Comparison of ENCODE assay signal across 15 mouse cellular contexts in genomic region chr3:142125556-142125955, GRCm38 (mm10). TPM values are rescaled to one million over a fixed set of nuclear protein-coding genes. Genes with fewer than 3 reads are reported as not detected.
DNase-seq lines count a peak whose midpoint lies in the region; ATAC-seq and TF ChIP-seq lines count a peak whose summit lies in the region.
"Had no signal": no experiment of that assay in that cellular context is flagged by ENCODE, and none has a peak within 500 bp of the region (broad histone marks: within the 10 kb centered on the region; RNA-seq: fewer than 3 reads in every experiment).

No protein-coding gene starts in this region.

- no peaks in the 10 kb centered on the region for H3K27me3 ChIP-seq in intestine, embryonic 15.5 days (replicated peaks)
- no peaks in the 10 kb centered on the region for H3K27me3 ChIP-seq in intestine, postnatal 0 days (replicated peaks; ENCODE audit: control insufficient read depth, insufficient read depth, low read length)
- H3K27me3 ChIP-seq in heart, embryonic 10.5 days (ENCODE audit: insufficient read depth, poor library complexity, severe bottlenecking), result peaks cover 27% of the 10 kb centered on the region
- H3K27me3 ChIP-seq in intestine, embryonic 16.5 days (replicated peaks; ENCODE audit: control insufficient read depth, insufficient read depth, low read length), result no peaks in the 10 kb centered on the region
- H3K27me3 ChIP-seq: CH12.LX; hindbrain, embryonic 12.5 days; liver, embryonic 13.5 days had no signal

- peak; percentile 88 for DNase-seq in heart, embryonic 10.5 days (ENCODE audit: low spot score)
- DNase-seq in lung, postnatal 4 days, result peak; percentile 42 to 46
- DNase-seq in layer of hippocampus, postnatal 14 days (ENCODE audit: low spot score in 2 of 2), result no peak
- no peak for DNase-seq in frontal cortex, adult 2 months (ENCODE audit: extremely low spot score in 1 of 2, low spot score in 1 of 2)
- DNase-seq: adrenal gland, postnatal 25 days; liver, embryonic 13.5 days; thymus, adult 18-20 months had no signal

- WGBS in intestine, embryonic 15.5 days, result 43% methylated on average over 2 of the region's 2 CpGs
- WGBS in intestine, postnatal 0 days, result 57% methylated on average over 2 of the region's 2 CpGs
- WGBS in heart, embryonic 10.5 days, result 25% methylated on average over 2 of the region's 2 CpGs
- 59% methylated on average over 2 of the region's 2 CpGs for WGBS in intestine, embryonic 16.5 days

- no peaks in the 10 kb centered on the region for H3K9me3 ChIP-seq in intestine, embryonic 15.5 days
- no peaks in the 10 kb centered on the region for H3K9me3 ChIP-seq in intestine, postnatal 0 days (ENCODE audit: control insufficient read depth)
- no peaks in the 10 kb centered on the region for H3K9me3 ChIP-seq in heart, embryonic 10.5 days
- H3K9me3 ChIP-seq in intestine, embryonic 16.5 days (ENCODE audit: control insufficient read depth, low read length), result no peaks in the 10 kb centered on the region
- H3K9me3 ChIP-seq: hindbrain, embryonic 12.5 days; liver, embryonic 13.5 days had no signal

- H3K27ac ChIP-seq in intestine, embryonic 15.5 days, result no peak overlapping the region
- no peak overlapping the region for H3K27ac ChIP-seq in intestine, postnatal 0 days (ENCODE audit: low read depth, low read length)
- H3K27ac ChIP-seq in heart, embryonic 10.5 days, result no peak overlapping the region
- no peak overlapping the region for H3K27ac ChIP-seq in intestine, embryonic 16.5 days (ENCODE audit: low read length)
- H3K27ac ChIP-seq: hindbrain, embryonic 12.5 days; kidney, postnatal 0 days; liver, embryonic 13.5 days had no signal

- H3K9ac ChIP-seq in intestine, embryonic 15.5 days, result no peak overlapping the region
- no peak overlapping the region for H3K9ac ChIP-seq in intestine, postnatal 0 days (ENCODE audit: low read depth, low read length)
- no peak overlapping the region for H3K9ac ChIP-seq in intestine, embryonic 16.5 days (ENCODE audit: low read depth, low read length)
- H3K9ac ChIP-seq: hindbrain, embryonic 12.5 days; liver, embryonic 13.5 days had no signal

- H3K36me3 ChIP-seq in intestine, embryonic 15.5 days, result no peaks in the 10 kb centered on the region
- no peaks in the 10 kb centered on the region for H3K36me3 ChIP-seq in intestine, postnatal 0 days (ENCODE audit: control insufficient read depth, insufficient read depth)
- H3K36me3 ChIP-seq in heart, embryonic 10.5 days, result no peaks in the 10 kb centered on the region
- no peaks in the 10 kb centered on the region for H3K36me3 ChIP-seq in intestine, embryonic 16.5 days (ENCODE audit: control insufficient read depth, insufficient read depth, low read length)
- H3K36me3 ChIP-seq: hindbrain, embryonic 12.5 days; liver, embryonic 13.5 days had no signal

- H3K4me2 ChIP-seq in intestine, embryonic 15.5 days (replicated peaks), result no peak overlapping the region
- no peak overlapping the region for H3K4me2 ChIP-seq in intestine, postnatal 0 days (replicated peaks; ENCODE audit: low read depth)
- H3K4me2 ChIP-seq in intestine, embryonic 16.5 days (ENCODE audit: low read depth, low read length), result no peak overlapping the region
- H3K4me2 ChIP-seq: hindbrain, embryonic 12.5 days; liver, embryonic 13.5 days had no signal

- no peak overlapping the region for H3K4me3 ChIP-seq in intestine, embryonic 15.5 days (replicated peaks)
- no peak overlapping the region for H3K4me3 ChIP-seq in intestine, postnatal 0 days (ENCODE audit: low read depth, low read length)
- H3K4me3 ChIP-seq in heart, embryonic 10.5 days, result no peak overlapping the region
- H3K4me3 ChIP-seq in intestine, embryonic 16.5 days (ENCODE audit: low read length), result no peak overlapping the region
- H3K4me3 ChIP-seq: hindbrain, embryonic 12.5 days; liver, embryonic 13.5 days had no signal

- no peak for TF ChIP-seq CTCF in intestine, postnatal 0 days (IDR thresholded peaks at IDR 0.05; ENCODE audit: low read depth)

- no peaks in the 10 kb centered on the region for H3K4me1 ChIP-seq in intestine, embryonic 15.5 days (replicated peaks)
- H3K4me1 ChIP-seq in intestine, postnatal 0 days (replicated peaks; ENCODE audit: control insufficient read depth, insufficient read depth, low read length), result no peaks in the 10 kb centered on the region
- peaks cover 16% of the 10 kb centered on the region for H3K4me1 ChIP-seq in heart, embryonic 10.5 days
- 0 out of 2 replicates have a peak, but pooled peaks cover 7% of the 10 kb centered on the region for H3K4me1 ChIP-seq in intestine, embryonic 16.5 days (ENCODE audit: control insufficient read depth, insufficient read depth, low read length)
- H3K4me1 ChIP-seq: liver, embryonic 13.5 days had no signal

- ATAC-seq in intestine, embryonic 15.5 days, result peak; percentile 41
- ATAC-seq in intestine, postnatal 0 days, result no peak
- peak; percentile 63 for ATAC-seq in intestine, embryonic 16.5 days
- ATAC-seq: forebrain, embryonic 14.5 days had no signal

RNA-seq across cellular contexts. Expression of gene Bmpr1b, which starts 43.7 kb away (rescaled TPM):
- polyA plus RNA-seq in intestine, embryonic 15.5 days (2015; fragmentation: Nextera tagmentation; extraction: Ambion mirVana), result 1.1 and 1.3 TPM in 2 replicates
- polyA plus RNA-seq in intestine, postnatal 0 days (2015; fragmentation: Nextera tagmentation; extraction: Ambion mirVana), result 0.24 and 0.33 TPM in 2 replicates
- polyA plus RNA-seq in heart, embryonic 10.5 days (2016; fragmentation: Nextera tagmentation; extraction: Ambion mirVana), result 3.8 and 3.9 TPM in 2 replicates
- 0.71 and 1.1 TPM in 2 replicates for polyA plus RNA-seq in intestine, embryonic 16.5 days (2015; fragmentation: Nextera tagmentation; extraction: Ambion mirVana)
- total RNA-seq in layer of hippocampus, postnatal 14 days (2021), result 10 to 100 TPM; 14.2 to 14.5 TPM
- polyA plus RNA-seq in frontal cortex, adult 2 months (2012; rRNA removed), result 9.3 and 11.8 TPM in 2 replicates
- polyA plus RNA-seq: small intestine, adult 2 months had no signal

Comparison
In these comparisons a context has a peak if more than half of its experiments do, and no peak if none do; other contexts are left out.
1. DNase-seq: peak in heart, embryonic 10.5 days (single experiment) and lung, postnatal 4 days (2 of 2); none in layer of hippocampus, postnatal 14 days (0 of 2) and frontal cortex, adult 2 months (0 of 2).